Mouse (Mus musculus) kidney, embryonic 15.5 days (tissue): ENCODE measurements around the gene Gm8113. TPM values are rescaled to one million over a fixed set of nuclear protein-coding genes. Genes with fewer than 3 reads are reported as not detected.
"Not testable (repeated sequence)": the region's sequence is repeated elsewhere in the genome, so short reads cannot be mapped to it uniquely, and the experiment has no call there.

Experiments used
- ATAC-seq: fragments of 200-750 bp; cut with Nextera tagmentation; replicated peaks from 2 replicates; pipeline ENCODE4 v1.8.0; 2017; ENCODE audit warnings: moderate TSS enrichment; ENCODE audit not compliant: low FRiP score
- H3K27ac ChIP-seq: fragments of 300-500 bp; sonication (generic); 2 replicates; pipeline ENCODE4 v1.5.1; 2015; ENCODE audit warnings: mild to moderate bottlenecking, inconsistent platforms
- H3K27me3 ChIP-seq: fragments of 300-500 bp; sonication (generic); 2 replicates; pipeline ENCODE4 v1.6.1; 2015; ENCODE audit warnings: inconsistent platforms
- H3K36me3 ChIP-seq: fragments of 300-500 bp; sonication (generic); 2 replicates; pipeline ENCODE4 v1.6.1; 2015; ENCODE audit warnings: inconsistent platforms
- H3K4me1 ChIP-seq: fragments of 300-500 bp; sonication (generic); 2 replicates; pipeline ENCODE4 v1.6.1; 2015; ENCODE audit warnings: inconsistent platforms
- H3K4me2 ChIP-seq: fragments of 300-500 bp; sonication (generic); 2 replicates; pipeline ENCODE4 v1.6.1; 2015; ENCODE audit warnings: moderate library complexity, mild to moderate bottlenecking, inconsistent platforms
- H3K4me3 ChIP-seq: fragments of 300-500 bp; sonication (generic); replicated peaks from 2 replicates; pipeline ENCODE4 v1.5.1; 2015; ENCODE audit warnings: mild to moderate bottlenecking, inconsistent platforms
- H3K9ac ChIP-seq: fragments of 300-500 bp; sonication (generic); 2 replicates; pipeline ENCODE4 v1.6.1; 2015; ENCODE audit warnings: mild to moderate bottlenecking, inconsistent platforms
- H3K9me3 ChIP-seq: fragments of 300-500 bp; sonication (generic); replicated peaks from 2 replicates; pipeline ENCODE4 v1.6.1; 2016; ENCODE audit warnings: inconsistent platforms
- WGBS: fragments of 180-500 bp; shearing (Covaris S2); methylation state at CpG from one replicate; pipeline ENCODE4 v1.1.7; 2015; ENCODE audit warnings: mixed read lengths; 5-methylcytosine and 5-hydroxymethylcytosine counted together
- polyA plus RNA-seq: library from polyadenylated mRNA; unstranded; fragments of >200 nt; fragmentation: Nextera tagmentation; extraction: Ambion mirVana; gene quantifications from 2 replicates; pipeline ENCODE4 v1.2.1, GENCODE M21; 2015

Gm8113 gene
- 18.1 and 19.1 TPM in 2 replicates for polyA plus RNA-seq

- peak within 1 kb of the TSS; percentile 55 for H3K4me2 ChIP-seq
- H3K4me3 ChIP-seq: peak within 1 kb of the TSS; percentile 55
- 11% methylated on average over 10 of the region's 10 CpGs for WGBS
- H3K27ac ChIP-seq: peak within 1 kb of the TSS; percentile 95
- H3K4me1 ChIP-seq, H3K9me3 ChIP-seq, H3K27me3 ChIP-seq, H3K36me3 ChIP-seq: not testable (repeated sequence)
- ATAC-seq: peak; percentile 99
- peak within 1 kb of the TSS; percentile 52 for H3K9ac ChIP-seq
These were observed at the start of gene Gm8113 for GRCm38 (mm10) chr14:43924688-43925403. Gm8113 (plus strand) TSS chr14:43925390.

- H3K4me2 ChIP-seq, H3K9ac ChIP-seq, H3K27me3 ChIP-seq, H3K4me1 ChIP-seq, H3K27ac ChIP-seq, H3K4me3 ChIP-seq, H3K9me3 ChIP-seq, H3K36me3 ChIP-seq, ATAC-seq: not testable (repeated sequence)
- 93% methylated on average over 3 of the region's 3 CpGs for WGBS
These were observed 49.8 kb upstream of the Gm8113 start, which contains the start of gene Ear1 for GRCm38 (mm10) chr14:43875417-43875816. Ear1 (minus strand) TSS chr14:43875517.

DNA sequence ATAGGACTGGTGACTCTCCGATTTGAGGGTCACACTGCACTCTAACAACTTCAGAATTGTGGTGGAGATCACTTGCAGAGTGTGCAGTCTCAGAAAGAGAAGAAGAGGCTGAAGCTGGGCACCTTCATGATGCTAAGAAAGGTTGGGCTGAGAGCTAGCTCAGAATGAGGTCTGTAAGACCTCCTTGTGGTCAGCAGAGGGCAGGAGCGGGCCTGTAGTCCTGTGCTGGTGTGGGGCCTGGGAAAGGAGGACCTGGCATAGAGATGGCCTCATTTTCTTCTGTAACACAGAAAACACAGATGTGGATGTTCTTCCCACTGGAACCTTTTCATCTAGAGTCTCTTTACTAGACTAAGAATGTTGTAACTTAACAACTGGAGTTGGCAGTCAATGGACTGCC is 47.4 kb upstream of the Gm8113 start:
- WGBS: 54% methylated on average over 1 of the region's 2 CpGs

DNA sequence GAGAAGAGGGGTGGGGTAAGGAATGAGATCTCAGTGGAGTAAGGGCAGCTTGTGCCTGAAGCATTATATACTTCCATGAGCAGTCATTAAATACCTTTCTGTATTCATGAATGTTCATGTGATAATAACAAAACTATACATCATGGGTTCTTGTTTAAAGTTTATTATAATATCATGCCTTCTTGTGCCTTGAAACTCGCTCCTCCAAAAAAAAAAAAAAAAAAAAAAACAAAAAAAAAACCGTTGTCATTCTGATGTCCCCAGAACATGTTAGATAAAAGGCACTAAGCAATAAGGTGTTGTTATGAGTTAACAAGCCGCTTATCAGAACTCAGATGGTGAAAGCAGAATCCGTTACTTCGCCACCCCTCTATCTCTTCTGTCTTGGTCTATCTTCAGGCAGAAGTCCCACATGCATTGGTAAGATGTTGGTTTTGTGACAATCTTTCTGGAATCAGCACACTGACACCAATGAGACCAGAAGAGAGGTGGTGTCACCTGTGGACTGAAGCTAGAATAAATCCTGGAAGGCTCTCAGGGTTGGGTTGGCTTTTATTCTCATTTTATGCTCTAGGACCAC is 45.1 kb upstream of the Gm8113 start:
- not testable (repeated sequence) for H3K27me3 ChIP-seq, H3K9me3 ChIP-seq, H3K9ac ChIP-seq, H3K4me3 ChIP-seq, ATAC-seq, H3K36me3 ChIP-seq, H3K4me2 ChIP-seq, H3K4me1 ChIP-seq, H3K27ac ChIP-seq
- 90% methylated on average over 5 of the region's 5 CpGs for WGBS

More for the DNA sequence above, 47.4 kb upstream of the Gm8113 start:
- not testable (repeated sequence) for H3K36me3 ChIP-seq, H3K9ac ChIP-seq, ATAC-seq, H3K27ac ChIP-seq, H3K27me3 ChIP-seq, H3K9me3 ChIP-seq, H3K4me2 ChIP-seq, H3K4me1 ChIP-seq, H3K4me3 ChIP-seq

GRCm38 (mm10) chr14:43886235-43886634 is 39.0 kb upstream of the Gm8113 start:
- H3K27me3 ChIP-seq, H3K4me2 ChIP-seq, H3K36me3 ChIP-seq, H3K4me3 ChIP-seq, H3K4me1 ChIP-seq, H3K9me3 ChIP-seq, H3K27ac ChIP-seq, ATAC-seq, H3K9ac ChIP-seq: not testable (repeated sequence)
- 41% methylated on average over 1 of the region's 1 CpGs for WGBS

- H3K9me3 ChIP-seq, H3K27ac ChIP-seq, H3K9ac ChIP-seq, H3K4me3 ChIP-seq, H3K27me3 ChIP-seq, H3K4me2 ChIP-seq, H3K4me1 ChIP-seq, ATAC-seq, H3K36me3 ChIP-seq: not testable (repeated sequence)
- WGBS: 86% methylated on average over 1 of the region's 1 CpGs
These were observed 33.9 kb upstream of the Gm8113 start for GRCm38 (mm10) chr14:43891288-43891687.

DNA sequence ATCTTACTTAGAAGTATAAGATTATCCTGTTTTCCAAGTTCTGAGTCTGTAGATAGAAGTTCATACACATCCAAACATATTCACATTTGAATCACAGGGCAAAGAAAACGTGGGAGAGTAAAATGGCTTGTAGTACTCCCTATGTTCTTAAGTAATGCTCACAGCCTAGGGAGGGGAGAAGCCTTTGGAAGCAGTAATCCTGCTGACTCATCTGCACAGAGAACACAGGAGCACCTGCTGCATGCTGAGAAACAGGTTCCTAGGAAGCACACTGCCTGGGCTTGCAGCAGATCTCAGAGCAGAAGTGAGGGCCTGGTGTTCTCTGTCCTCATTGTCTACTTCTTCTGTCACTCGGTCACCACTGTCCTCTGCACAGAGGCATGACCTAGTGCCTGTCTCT is 29.8 kb upstream of the Gm8113 start:
- H3K4me2 ChIP-seq, H3K4me1 ChIP-seq, H3K36me3 ChIP-seq, H3K9ac ChIP-seq, ATAC-seq, H3K27ac ChIP-seq, H3K4me3 ChIP-seq, H3K9me3 ChIP-seq, H3K27me3 ChIP-seq: not testable (repeated sequence)
- 55% methylated on average over 1 of the region's 2 CpGs for WGBS

- H3K4me3 ChIP-seq, H3K4me2 ChIP-seq, H3K27me3 ChIP-seq, H3K9me3 ChIP-seq, H3K27ac ChIP-seq, H3K36me3 ChIP-seq, H3K4me1 ChIP-seq, H3K9ac ChIP-seq, ATAC-seq: not testable (repeated sequence)
- WGBS: 87% methylated on average over 3 of the region's 3 CpGs
These were observed 26.6 kb upstream of the Gm8113 start for GRCm38 (mm10) chr14:43898577-43898976.

- ATAC-seq, H3K9ac ChIP-seq, H3K4me2 ChIP-seq, H3K36me3 ChIP-seq, H3K4me3 ChIP-seq, H3K27me3 ChIP-seq, H3K4me1 ChIP-seq, H3K27ac ChIP-seq, H3K9me3 ChIP-seq: not testable (repeated sequence)
These were observed 7.0 kb upstream of the Gm8113 start for GRCm38 (mm10) chr14:43918214-43918613.

GRCm38 (mm10) chr14:43923459-43923858 is 1.7 kb upstream of the Gm8113 start, which contains the start of gene Ear10:
Ear10 (minus strand) TSS chr14:43923559.
- 91% methylated on average over 3 of the region's 3 CpGs for WGBS
- not testable (repeated sequence) for H3K27ac ChIP-seq, H3K4me3 ChIP-seq, H3K4me2 ChIP-seq, H3K36me3 ChIP-seq, H3K9ac ChIP-seq, ATAC-seq, H3K27me3 ChIP-seq, H3K9me3 ChIP-seq, H3K4me1 ChIP-seq

- WGBS: 5% methylated on average over 21 of the region's 21 CpGs
- peak overlapping the region; percentile 55 for H3K4me3 ChIP-seq
- H3K27me3 ChIP-seq, H3K36me3 ChIP-seq, H3K4me1 ChIP-seq, H3K9me3 ChIP-seq: not testable (repeated sequence)
- peak overlapping the region; percentile 55 for H3K4me2 ChIP-seq
- peak; percentile 94 for ATAC-seq
- H3K9ac ChIP-seq: peak overlapping the region; percentile 52
- H3K27ac ChIP-seq: peak overlapping the region; percentile 95
These were observed 287 bp downstream of the Gm8113 start for GRCm38 (mm10) chr14:43925404-43925950.

DNA sequence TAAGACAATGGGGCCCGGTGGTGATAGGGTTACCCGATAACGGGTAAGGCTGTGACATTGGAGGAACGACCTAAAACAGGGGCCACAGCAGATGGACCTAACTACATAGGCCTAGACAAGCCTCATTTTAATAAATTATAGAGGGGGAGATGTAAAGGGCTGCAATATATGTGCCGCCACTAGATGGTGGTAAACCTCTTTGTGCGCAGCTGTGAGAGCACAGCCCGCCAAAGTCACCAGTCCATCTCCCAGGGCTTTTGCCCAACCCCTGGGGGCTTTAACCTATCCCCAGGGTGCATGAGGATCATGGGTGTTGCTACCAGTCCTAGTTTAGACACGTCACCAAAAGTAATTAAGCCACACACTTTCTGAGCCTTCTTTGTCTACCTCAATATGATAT is 7.8 kb downstream of the Gm8113 start:
- H3K4me3 ChIP-seq, ATAC-seq, H3K9me3 ChIP-seq, H3K27ac ChIP-seq, H3K4me1 ChIP-seq, H3K4me2 ChIP-seq, H3K9ac ChIP-seq, H3K27me3 ChIP-seq, H3K36me3 ChIP-seq: not testable (repeated sequence)
- WGBS: 22% methylated on average over 8 of the region's 8 CpGs
